Mouse (Mus musculus): ENCODE data around the gene Igsf3. TPM values are rescaled to one million over a fixed set of nuclear protein-coding genes. Genes with fewer than 3 reads are reported as not detected.

The Igsf3 gene
- total and polyA plus RNA-seq, 3 experiments: 0.54 to 1.0 (median 0.59) TPM

- H3K9me3 ChIP-seq (replicated peaks; ENCODE audit: low read length): no peaks in the 10 kb centered on the region
- no peak overlapping the region for H3K4me2 ChIP-seq (ENCODE audit: insufficient read depth, low read depth, poor library complexity, severe bottlenecking)
- H3K4me3 ChIP-seq (replicated peaks in 1 of 3; ENCODE audit: low read depth in 2 of 3, low read length in 2 of 3, poor library complexity in 1 of 3): no peak overlapping the region
- dilution Hi-C loops (cut with MboI; ENCODE audit: extremely low pct_ligation_motif_present, extremely low pct_unique_long_range_greater_than_20kb, low sequenced_read_pairs): no loop called here
- H3K9ac ChIP-seq (ENCODE audit: insufficient read depth, low read depth): no peak overlapping the region
- no peaks in the 10 kb centered on the region for H3K79me2 ChIP-seq (replicated peaks; ENCODE audit: control insufficient read depth, extremely low read depth, insufficient read depth, poor library complexity, severe bottlenecking)
- peaks cover 13 to 14% of the 10 kb centered on the region in 2 experiments for H3K4me1 ChIP-seq (ENCODE audit: control insufficient read depth in 1 of 2, insufficient read depth in 2 of 2)
- H3K27ac ChIP-seq (ENCODE audit: insufficient read depth, low read depth): no peak overlapping the region
- H3K36me3 ChIP-seq (replicated peaks in 1 of 2; ENCODE audit: control insufficient read depth in 1 of 2, insufficient read depth in 1 of 2, low read length in 1 of 2): peaks cover 0 to 3% of the 10 kb centered on the region in 2 experiments
- in situ Hi-C loops (cut with MboI; ENCODE audit: low pct_ligation_motif_present, low pct_unique_long_range_greater_than_20kb, low sequenced_read_pairs): no loop called here
- no peak for DNase-seq (ENCODE audit: extremely low read depth)
- no peak for TF ChIP-seq KAT2A (IDR thresholded peaks at IDR 0.05; ENCODE audit: insufficient replicate concordance, low read length)
- no peak for TF ChIP-seq UBTF (IDR thresholded peaks at IDR 0.05; ENCODE audit: low read depth, low read length)
- no peak for TF ChIP-seq ZKSCAN1 (IDR thresholded peaks at IDR 0.05; ENCODE audit: borderline replicate concordance, low read depth, low read length)
- no peak for TF ChIP-seq TBP (conservative IDR thresholded peaks at IDR 0.05; ENCODE audit: low read depth, low read length)
- no peak for TF ChIP-seq NRF1 (IDR thresholded peaks at IDR 0.05; ENCODE audit: low read depth, low read length)
- TF ChIP-seq MEF2A (IDR thresholded peaks at IDR 0.05; ENCODE audit: borderline replicate concordance, low read depth, low read length): no peak
- no peak for TF ChIP-seq GABPA (IDR thresholded peaks at IDR 0.05; ENCODE audit: insufficient replicate concordance, low read depth, low read length)
- no peak for TF ChIP-seq MAFK (IDR thresholded peaks at IDR 0.05; ENCODE audit: insufficient replicate concordance, low read length)
- TF ChIP-seq E2F4 (IDR thresholded peaks at IDR 0.05; ENCODE audit: insufficient replicate concordance, low read depth, low read length): no peak
- TF ChIP-seq RAD21 (IDR thresholded peaks at IDR 0.05; ENCODE audit: low read depth, low read length): no peak
- TF ChIP-seq MAZ (IDR thresholded peaks at IDR 0.05; ENCODE audit: low read depth, low read length): no peak
- no peak for TF ChIP-seq CHD1 (IDR thresholded peaks at IDR 0.05; ENCODE audit: low read depth, low read length)
- no peak for TF ChIP-seq TCF12 (IDR thresholded peaks at IDR 0.05; ENCODE audit: low read depth, low read length)
- TF ChIP-seq SIN3A (IDR thresholded peaks at IDR 0.05; ENCODE audit: low read length): no peak
- TF ChIP-seq BHLHE40 (IDR thresholded peaks at IDR 0.05; ENCODE audit: low read depth, low read length): no peak
- TF ChIP-seq EP300 (IDR thresholded peaks at IDR 0.05; ENCODE audit: low read length): no peak
- no peaks in the 10 kb centered on the region for H3K27me3 ChIP-seq (replicated peaks)
These were observed 46.3 kb downstream of the Igsf3 start for GRCm38 (mm10) chr3:101423188-101423587.

GRCm38 (mm10) chr3:101424295-101424885, 47.5 kb downstream of the Igsf3 start:
- dilution Hi-C loops (cut with MboI; ENCODE audit: extremely low pct_ligation_motif_present, extremely low pct_unique_long_range_greater_than_20kb, low sequenced_read_pairs) (no loop called here), in situ Hi-C loops (cut with MboI; ENCODE audit: low pct_ligation_motif_present, low pct_unique_long_range_greater_than_20kb, low sequenced_read_pairs) (no loop called here)
- Histone ChIP-seq H3K27ac (ENCODE audit: insufficient read depth, low read depth) (no peak overlapping the region), H3K4me1 (ENCODE audit: control insufficient read depth in 1 of 2, insufficient read depth in 2 of 2) (peaks cover 4 to 6% of the 10 kb centered on the region in 2 experiments; a peak in 3 of 4 replicates), H3K36me3 (replicated peaks in 1 of 2; ENCODE audit: control insufficient read depth in 1 of 2, insufficient read depth in 1 of 2, low read length in 1 of 2) (peaks cover 0 to 3% of the 10 kb centered on the region in 2 experiments), H3K27me3 (replicated peaks) (no peaks in the 10 kb centered on the region), H3K9ac (ENCODE audit: insufficient read depth, low read depth) (no peak overlapping the region), H3K4me3 (replicated peaks in 1 of 3; ENCODE audit: low read depth in 2 of 3, low read length in 2 of 3, poor library complexity in 1 of 3) (no peak overlapping the region), H3K4me2 (ENCODE audit: insufficient read depth, low read depth, poor library complexity, severe bottlenecking) (no peak overlapping the region), H3K79me2 (replicated peaks; ENCODE audit: control insufficient read depth, extremely low read depth, insufficient read depth, poor library complexity, severe bottlenecking) (no peaks in the 10 kb centered on the region), H3K9me3 (replicated peaks; ENCODE audit: low read length) (no peaks in the 10 kb centered on the region)
- DNase-seq (ENCODE audit: extremely low read depth): no peak
- TF ChIP-seq IRF4 (IDR thresholded peaks at IDR 0.05; ENCODE audit: low read depth, low read length): no peak
- TF ChIP-seq MXI1 (IDR thresholded peaks at IDR 0.05; ENCODE audit: low read depth, low read length): no peak
- TF ChIP-seq JUN (IDR thresholded peaks at IDR 0.05; ENCODE audit: insufficient read depth, low read depth, low read length): no peak
- no peak for TF ChIP-seq SIN3A (IDR thresholded peaks at IDR 0.05; ENCODE audit: low read length)
- no peak for TF ChIP-seq MEF2A (IDR thresholded peaks at IDR 0.05; ENCODE audit: borderline replicate concordance, low read depth, low read length)
- TF ChIP-seq ELF1 (IDR thresholded peaks at IDR 0.05; ENCODE audit: low read depth, low read length): no peak
- TF ChIP-seq NRF1 (IDR thresholded peaks at IDR 0.05; ENCODE audit: low read depth, low read length): no peak
- no peak for TF ChIP-seq ZKSCAN1 (IDR thresholded peaks at IDR 0.05; ENCODE audit: borderline replicate concordance, low read depth, low read length)
- no peak for TF ChIP-seq JUND (conservative IDR thresholded peaks at IDR 0.05; ENCODE audit: low read depth, low read length)
- TF ChIP-seq MAX (IDR thresholded peaks at IDR 0.05; ENCODE audit: low read length): no peak
- TF ChIP-seq KAT2A (IDR thresholded peaks at IDR 0.05; ENCODE audit: insufficient replicate concordance, low read length): no peak
- TF ChIP-seq SMC3 (IDR thresholded peaks at IDR 0.05; ENCODE audit: low read depth, low read length): no peak
- TF ChIP-seq PAX5 (IDR thresholded peaks at IDR 0.05; ENCODE audit: low read length): no peak
- no peak for TF ChIP-seq TCF12 (IDR thresholded peaks at IDR 0.05; ENCODE audit: low read depth, low read length)
- TF ChIP-seq ZC3H11A (IDR thresholded peaks at IDR 0.05; ENCODE audit: low read depth, low read length): no peak
- TF ChIP-seq BHLHE40 (IDR thresholded peaks at IDR 0.05; ENCODE audit: low read depth, low read length): no peak
- TF ChIP-seq MAZ (IDR thresholded peaks at IDR 0.05; ENCODE audit: low read depth, low read length): no peak
- no peak for TF ChIP-seq RCOR1 (conservative IDR thresholded peaks at IDR 0.05; ENCODE audit: low read depth, low read length)
- no peak for TF ChIP-seq POLR2AphosphoS2 (IDR thresholded peaks at IDR 0.05; ENCODE audit: low read depth, low read length)
- no peak for TF ChIP-seq ZMIZ1 (IDR thresholded peaks at IDR 0.05; ENCODE audit: low read depth, low read length)
